Mouse (Mus musculus): Measurements from ENCODE around the gene Atxn7.
A peak's percentile ranks its signal among the peaks of the same experiment; 100 is the strongest.

The Atxn7 gene

DNA sequence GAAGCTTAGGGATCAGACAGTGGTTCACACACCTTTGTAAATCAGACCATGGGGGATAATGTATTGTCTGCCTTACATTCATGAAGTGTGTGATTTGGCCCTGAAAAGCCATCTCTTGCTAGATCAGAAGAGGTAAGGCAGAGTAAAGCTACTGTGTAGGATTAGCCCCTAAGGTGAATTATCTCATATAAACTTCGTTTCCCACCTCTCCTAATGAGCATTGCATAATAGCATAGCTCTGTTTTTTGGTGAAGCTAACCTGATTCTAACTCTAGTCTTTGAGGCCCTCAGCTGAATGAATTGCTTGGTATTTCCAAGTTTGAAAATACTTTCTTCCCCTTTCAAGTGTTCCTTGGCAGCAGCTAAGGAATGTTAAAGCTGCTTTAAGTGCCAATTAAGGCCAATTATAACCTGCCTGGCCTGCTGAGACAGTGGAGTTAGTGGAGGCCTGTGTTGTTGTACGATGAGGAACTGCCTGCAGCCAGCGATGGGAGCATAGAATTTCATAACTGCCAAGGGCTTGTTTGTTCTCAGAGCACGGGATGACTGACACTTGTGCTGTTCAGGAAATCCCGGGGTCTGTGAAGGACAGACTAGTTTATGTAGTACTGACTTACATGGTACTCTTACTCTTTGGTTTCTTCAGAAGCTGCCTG, 103.4 kb downstream of the Atxn7 start:
- no peak for DNase-seq (ENCODE audit: low spot score)

DNA sequence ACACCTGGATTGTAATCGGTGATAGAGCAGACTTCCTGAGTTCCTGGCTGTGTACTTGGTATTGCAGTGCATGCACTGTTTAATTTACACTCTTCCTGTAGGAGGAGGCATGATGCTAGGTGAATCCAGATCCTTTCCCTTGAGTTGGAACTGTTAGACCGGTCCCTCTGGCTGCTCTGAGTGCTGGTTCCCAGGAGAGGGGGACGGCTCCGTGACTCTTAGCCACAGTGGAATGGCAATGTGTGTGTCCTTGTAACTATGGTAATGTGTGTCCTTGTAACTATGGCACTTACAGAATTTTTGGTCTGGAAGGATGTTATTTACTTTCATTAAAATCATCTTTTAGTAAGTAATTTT, 103.9 kb downstream of the Atxn7 start:
- no peak for DNase-seq (ENCODE audit: low spot score)

- no peak for DNase-seq (ENCODE audit: low spot score)
Observed at GRCm38 (mm10) chr14:14066241-14066640, 105.0 kb downstream of the Atxn7 start.

DNA sequence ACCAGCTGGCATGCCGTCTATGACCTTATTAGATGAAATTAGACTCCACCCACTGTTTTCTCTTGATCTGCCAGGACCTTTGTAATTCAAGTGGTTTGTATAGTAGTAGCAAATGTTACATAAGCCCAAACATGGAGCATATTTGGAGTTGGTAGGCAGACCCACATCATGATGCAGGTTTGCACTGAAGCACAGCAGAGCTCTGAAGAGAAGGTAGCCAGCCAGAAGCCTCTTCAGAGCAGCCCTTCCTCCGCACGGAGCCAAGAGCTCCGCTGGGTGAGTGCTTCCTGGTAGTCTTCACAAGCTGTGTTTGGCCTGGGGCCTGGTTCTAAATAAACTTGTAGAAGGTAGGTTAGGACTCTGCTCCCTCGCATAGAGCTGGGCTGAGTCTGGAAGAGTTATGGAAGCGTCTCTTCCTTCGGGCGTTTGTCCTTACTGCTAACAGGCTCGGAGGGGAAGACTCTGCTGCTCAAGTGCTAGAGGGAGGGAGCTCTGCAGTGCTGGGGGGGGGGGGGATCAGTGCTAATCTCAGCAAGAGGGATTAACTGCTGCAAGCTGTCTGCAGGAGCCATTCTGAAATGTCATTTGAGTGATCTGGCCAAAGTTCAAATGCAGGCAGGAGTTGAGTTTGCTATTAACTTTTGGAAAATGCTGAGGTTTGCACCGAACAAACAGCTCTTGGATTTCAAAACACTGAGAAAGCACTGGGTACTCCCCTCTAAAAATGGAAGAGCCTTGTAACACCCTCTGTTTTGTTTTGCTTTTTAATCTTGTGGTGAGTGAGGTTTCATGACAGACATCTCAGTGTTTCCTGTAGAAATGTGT, 106.6 kb downstream of the Atxn7 start:
- DNase-seq (ENCODE audit: low spot score), result peak; percentile 17

DNA sequence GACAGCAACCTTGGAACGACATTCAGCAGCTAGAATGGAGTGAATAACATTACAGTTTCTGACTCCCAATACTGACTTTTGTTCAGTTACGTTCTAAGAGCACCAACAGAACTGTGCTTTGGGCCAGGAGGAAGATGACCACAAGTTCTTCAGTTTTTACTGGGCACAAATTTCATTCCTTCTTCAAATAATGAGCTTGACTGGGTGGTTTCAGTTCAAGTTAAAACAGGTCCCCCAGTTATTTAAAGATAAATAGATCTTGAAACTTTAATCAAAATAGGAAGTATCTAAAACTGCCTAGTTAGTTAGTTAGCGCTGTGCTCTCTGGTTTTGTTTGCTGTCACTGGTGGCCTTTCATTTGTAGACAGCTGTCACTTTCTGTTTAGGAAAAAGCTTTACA, 107.3 kb downstream of the Atxn7 start:
- DNase-seq (ENCODE audit: low spot score), result no peak

- DNase-seq (ENCODE audit: low spot score), result no peak
Observed at GRCm38 (mm10) chr14:14070541-14071315, 109.5 kb downstream of the Atxn7 start.

DNA sequence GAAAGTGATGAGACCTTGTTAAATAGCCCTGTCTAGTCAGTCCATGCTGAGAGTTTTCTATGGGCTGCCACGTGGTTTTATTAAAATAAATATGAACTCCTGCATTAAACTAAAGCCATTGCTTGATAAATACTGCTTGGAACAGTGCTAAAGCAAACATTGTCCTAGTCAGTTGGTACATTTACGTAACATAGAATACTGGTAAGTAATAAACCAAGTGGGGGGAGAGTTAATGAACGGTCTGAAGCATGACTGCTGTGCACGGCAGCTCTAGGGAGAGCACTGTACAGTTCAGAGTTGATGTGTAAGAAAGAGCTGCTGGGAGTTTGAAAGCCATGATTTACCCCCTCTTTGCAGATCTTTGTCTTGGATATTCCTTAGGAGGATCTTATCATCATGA, 110.2 kb downstream of the Atxn7 start:
- no peak for DNase-seq (ENCODE audit: low spot score)

GRCm38 (mm10) chr14:14080604-14081194, 119.5 kb downstream of the Atxn7 start:
- no peak for DNase-seq (ENCODE audit: low spot score)

- DNase-seq (ENCODE audit: low spot score), result no peak
Observed at GRCm38 (mm10) chr14:14083811-14084210, 122.6 kb downstream of the Atxn7 start.

GRCm38 (mm10) chr14:14086711-14087263, 125.5 kb downstream of the Atxn7 start:
- no peak for DNase-seq (ENCODE audit: low spot score)

DNA sequence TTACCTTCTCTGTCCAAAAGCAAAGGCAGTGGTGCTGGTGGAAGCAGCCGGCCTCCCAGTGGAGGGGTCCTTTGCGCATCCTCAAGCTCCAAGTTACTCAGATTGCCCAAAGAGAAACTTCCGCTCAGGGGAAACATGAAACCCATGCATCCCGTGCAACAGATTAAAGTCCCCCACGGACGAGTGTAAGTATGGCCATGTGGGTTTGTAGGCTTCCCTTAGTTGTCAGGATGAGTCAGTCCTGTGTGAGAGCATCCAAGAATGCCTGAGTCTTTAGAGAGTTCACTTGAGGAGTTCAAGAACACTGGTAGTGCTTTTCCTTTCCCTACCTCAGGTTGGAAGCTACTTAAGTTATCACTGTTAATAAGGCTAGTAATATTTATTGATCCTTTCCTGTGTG, 126.1 kb downstream of the Atxn7 start:
- DNase-seq (ENCODE audit: low spot score), result no peak

- no peak for DNase-seq (ENCODE audit: low spot score)
Observed at GRCm38 (mm10) chr14:14088016-14088791, 127.0 kb downstream of the Atxn7 start.

- DNase-seq (ENCODE audit: low spot score), result no peak
Observed at GRCm38 (mm10) chr14:14090571-14090970, 129.3 kb downstream of the Atxn7 start.

GRCm38 (mm10) chr14:14098330-14098980, 137.2 kb downstream of the Atxn7 start:
- DNase-seq (ENCODE audit: low spot score), result peak; percentile 77

- DNase-seq (ENCODE audit: low spot score), result no peak
Observed at GRCm38 (mm10) chr14:14100773-14101280, 139.6 kb downstream of the Atxn7 start.

DNA sequence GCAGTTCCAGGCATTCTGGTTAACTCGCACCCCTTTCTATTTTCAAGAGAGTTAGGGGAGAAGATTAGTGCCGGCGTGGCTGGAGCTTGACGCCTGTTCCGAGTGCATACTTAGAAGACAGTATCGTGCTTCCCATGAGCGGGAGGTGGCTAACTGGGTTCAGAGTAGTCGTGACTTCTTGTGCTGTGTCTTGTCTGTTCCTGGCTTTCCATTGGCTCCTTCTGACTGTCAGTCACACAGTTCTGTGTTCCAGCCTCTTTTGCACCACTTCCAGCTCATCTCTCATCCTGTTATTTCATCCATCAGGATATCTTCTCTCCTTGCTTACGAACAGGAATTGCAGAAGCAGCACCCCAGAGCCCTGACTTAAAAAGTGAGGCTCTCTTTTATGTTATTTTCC, 140.1 kb downstream of the Atxn7 start:
- no peak for DNase-seq (ENCODE audit: low spot score)

- no peak for DNase-seq (ENCODE audit: low spot score)
Observed at GRCm38 (mm10) chr14:14104213-14104929, 143.1 kb downstream of the Atxn7 start.

DNA sequence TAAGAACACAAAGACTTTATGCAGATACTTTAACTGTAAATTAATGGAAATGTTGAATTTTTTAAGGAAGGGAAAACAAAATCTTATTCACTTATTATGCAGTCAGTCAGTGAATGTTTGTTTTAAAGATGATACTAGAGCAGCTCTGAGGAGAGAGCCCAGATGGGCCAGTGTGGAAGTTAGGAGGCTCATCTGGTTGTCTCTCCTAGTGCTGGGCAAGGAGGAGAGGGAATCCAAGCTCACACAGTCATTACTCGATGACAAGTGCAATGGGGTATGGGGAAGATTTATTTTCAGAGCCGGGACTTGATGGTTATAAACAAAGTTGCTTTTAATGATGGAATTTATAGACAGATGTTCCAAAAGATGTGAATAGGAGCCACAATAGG, 143.7 kb downstream of the Atxn7 start:
- no peak for DNase-seq (ENCODE audit: low spot score)

GRCm38 (mm10) chr14:14110710-14111109, 149.5 kb downstream of the Atxn7 start:
- no peak for DNase-seq (ENCODE audit: low spot score)
